Mouse (Mus musculus) skeletal muscle tissue, adult 2 months (tissue): Measurements from ENCODE around the gene Zc3h10.
"Not testable (repeated sequence)": the region's sequence is repeated elsewhere in the genome, so short reads cannot be mapped to it uniquely, and the experiment has no call there.

Source experiments
- DNase-seq: peaks from one replicate; pipeline ENCODE4 v3.0.0-alpha.2; 2012; ENCODE audit warnings: low read depth, low spot score

Gene Zc3h10

DNA sequence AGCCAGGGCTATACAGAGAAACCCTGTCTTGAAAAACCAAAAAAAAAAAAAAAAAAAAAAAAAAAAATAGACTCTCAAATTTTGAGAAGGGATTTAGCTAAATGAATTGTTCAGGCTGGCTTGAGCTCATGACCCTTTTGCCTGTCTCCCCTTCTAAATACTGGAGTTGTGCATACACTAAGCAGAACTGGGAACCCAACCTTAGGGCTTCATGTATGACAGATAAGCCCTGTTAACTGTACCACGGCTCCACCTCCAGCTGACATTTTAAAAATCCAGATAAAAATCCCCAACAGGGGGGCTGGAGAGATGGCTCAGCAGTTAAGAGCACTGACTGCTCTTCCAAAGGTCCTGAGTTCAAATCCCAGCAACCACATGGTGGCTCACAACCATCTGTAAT lies 8.0 kb upstream of the Zc3h10 start:
- DNase-seq: not testable (repeated sequence)

DNA sequence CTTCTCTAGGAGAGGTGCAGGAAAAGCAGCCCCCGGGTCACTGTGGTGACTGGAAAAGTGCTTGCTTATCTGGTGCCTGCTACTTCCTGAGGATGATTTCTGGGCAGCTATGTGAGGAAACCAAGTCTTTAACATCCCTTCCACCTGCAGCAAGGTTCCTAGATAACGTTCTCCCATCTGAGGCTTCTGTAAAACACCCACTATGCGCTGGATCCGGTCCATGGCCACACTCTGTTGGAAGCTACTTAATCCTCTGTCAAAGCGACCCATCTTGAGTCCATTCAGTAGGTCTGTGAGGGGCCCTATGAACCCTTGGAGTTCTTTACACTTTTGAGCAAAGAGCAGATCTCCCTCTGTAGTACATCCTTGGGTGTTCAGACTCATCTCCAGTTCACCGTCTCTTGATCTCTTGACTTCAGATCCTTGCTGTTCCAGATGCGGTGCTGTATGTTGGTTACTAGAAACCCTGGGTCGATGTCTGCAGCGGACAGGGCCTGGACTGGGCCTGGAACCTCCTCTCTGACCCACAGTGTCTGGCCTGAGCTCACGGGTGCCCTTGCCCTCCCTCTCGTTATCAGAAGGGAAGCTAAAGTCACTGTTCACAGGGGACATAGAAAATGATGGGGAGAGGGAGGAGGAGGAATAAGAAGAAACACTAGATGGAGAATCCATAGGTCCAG lies 2.7 kb upstream of the Zc3h10 start:
- DNase-seq: not testable (repeated sequence)

DNA sequence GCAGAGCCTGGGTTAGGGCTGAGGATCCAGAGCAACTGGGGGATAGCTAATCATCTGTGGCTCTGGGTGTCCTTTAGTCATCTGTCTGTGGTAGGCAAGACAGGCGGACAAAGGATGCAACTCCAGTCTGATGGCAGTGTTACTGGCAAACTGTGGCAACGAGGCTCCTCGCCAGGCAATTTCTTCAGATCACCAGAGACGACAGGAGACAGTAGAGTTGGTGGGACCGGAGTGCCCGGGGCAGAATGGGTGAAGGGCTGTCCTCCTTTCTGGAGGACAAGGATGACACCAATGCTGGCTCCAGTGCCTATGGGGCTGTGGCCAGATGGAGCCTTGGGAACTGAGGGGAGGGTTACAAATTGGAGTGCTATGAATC lies 2.1 kb upstream of the Zc3h10 start:
- DNase-seq: not testable (repeated sequence)

DNA sequence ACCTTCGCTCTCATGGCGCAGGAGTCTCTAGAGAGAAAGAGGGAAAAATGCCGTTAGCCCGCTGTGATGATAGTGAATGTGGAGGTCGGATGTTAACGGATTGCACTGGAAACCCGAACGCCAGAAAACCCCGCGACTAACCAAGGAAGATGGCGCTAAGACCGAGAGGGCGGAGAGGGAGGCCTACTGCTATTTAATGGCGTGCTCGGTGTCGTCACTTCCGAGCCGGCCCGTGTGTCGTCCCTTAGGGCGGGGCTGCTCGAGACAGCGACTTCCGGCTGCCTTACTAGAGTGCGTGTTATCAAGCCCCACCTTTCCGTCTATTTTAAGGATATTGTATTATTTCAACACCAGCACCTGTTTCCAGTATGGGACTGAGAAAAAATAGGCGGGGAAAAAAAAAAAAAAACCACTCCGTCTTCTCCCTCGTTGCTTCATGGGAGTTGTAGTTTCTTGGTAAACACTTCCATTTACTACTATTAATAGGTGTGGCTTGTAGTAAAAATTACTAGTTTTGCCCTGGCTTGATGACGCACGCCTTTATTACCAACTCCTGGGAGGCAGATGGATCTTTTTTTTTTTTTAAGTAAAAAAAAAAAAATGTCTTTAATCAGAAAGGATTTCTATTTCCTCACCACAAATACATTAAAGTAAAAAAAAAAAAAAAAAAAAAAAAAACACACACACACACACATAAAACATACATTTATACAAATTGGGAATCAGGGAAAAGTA lies 1.5 kb upstream of the Zc3h10 start, which contains the start of gene Rpl41:
TSS of gene Rpl41 (minus strand) at position 359 of the 735 bp plus-strand sequence.
- DNase-seq: peak; percentile 98

DNA sequence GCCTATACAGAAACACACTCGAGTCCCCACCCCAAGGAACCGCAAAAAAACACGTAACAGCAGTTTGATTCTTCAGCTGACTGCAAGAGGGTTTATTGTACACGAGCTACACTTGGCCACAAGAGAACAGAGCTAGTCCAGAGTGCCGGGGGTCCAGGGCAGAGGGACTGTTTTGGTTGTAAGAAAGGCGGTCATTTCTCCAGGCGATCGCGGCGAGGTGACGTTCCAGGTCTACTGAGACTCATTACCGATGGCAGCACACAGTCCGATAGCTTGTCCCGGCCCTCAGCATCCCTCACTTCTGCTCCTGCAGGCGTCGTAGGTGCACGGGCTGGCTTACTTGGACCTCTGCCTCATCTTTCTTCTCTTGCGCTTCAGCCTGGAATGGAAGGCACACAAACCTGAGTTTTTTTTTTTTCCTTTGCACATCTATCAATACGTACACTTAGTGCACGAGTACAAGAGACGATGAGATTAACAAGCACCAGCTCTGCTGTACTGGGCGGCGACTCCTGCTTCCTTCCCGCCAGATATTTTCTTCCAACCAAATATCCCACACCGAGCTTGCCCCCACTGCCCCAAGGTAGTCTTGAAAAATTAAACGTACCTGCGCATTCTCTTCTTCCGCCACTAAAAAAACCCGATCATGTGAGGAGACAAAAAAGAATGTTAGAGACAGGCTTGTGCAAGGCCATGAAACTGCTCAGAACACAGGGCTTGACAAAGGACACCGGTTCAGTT lies 647 bp upstream of the Zc3h10 start:
- not testable (repeated sequence) for DNase-seq

DNA sequence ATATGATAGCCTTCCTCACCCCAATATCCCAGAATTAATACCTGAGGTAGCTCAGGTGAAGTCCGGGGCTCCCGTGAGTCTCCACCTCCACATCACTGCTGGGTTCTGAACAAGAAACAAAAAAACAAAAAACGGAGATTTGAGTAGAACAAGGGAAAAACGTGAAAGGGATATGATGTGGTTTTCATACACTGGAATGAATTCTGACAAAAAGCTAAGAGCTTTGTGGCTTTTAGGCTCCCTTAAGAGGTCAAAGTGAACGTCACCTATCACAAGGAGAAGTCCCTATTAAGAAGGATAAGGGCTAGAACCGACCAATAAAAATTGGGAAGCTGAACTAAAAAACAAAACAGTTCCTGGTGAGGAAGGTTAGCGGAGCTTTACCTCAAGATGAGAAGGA lies 787 bp downstream of the Zc3h10 start:
- DNase-seq: no peak

DNA sequence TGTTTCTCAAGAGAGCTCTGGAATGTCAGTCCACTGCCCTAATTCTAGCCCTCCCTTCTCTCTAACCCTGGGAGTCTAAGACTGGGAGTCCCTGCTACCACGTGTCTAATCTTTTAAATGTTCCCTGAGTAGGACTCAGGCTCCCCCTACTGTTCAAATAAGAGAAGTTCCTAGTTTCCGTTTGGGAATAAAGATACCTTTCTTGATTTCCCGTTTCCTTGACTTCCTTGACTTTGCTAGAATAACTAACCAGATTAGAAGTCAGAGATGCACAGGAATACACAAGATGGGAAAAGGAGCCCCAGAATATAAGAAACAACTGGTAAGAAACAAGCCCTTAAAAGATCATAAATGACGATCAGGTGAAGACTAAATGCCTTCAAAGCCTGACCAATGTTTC lies 1.2 kb downstream of the Zc3h10 start:
- peak; percentile 68 for DNase-seq

DNA sequence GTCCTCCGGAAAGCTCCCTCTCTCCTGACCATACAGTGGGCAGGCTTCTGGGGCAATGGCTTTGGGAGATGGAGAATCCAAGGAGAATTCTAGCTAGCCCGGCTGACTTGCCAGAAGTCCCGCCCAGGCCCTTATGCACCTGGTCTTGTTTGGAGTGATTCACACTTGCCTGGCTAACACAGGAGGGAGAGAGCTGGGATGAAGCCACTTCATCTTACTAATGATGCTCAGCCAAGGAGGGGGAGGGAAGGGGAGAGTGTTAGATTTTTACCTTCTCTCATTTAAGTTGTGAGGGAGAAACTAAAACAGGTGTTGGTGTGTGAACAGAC lies 2.0 kb downstream of the Zc3h10 start:
- no peak for DNase-seq

DNA sequence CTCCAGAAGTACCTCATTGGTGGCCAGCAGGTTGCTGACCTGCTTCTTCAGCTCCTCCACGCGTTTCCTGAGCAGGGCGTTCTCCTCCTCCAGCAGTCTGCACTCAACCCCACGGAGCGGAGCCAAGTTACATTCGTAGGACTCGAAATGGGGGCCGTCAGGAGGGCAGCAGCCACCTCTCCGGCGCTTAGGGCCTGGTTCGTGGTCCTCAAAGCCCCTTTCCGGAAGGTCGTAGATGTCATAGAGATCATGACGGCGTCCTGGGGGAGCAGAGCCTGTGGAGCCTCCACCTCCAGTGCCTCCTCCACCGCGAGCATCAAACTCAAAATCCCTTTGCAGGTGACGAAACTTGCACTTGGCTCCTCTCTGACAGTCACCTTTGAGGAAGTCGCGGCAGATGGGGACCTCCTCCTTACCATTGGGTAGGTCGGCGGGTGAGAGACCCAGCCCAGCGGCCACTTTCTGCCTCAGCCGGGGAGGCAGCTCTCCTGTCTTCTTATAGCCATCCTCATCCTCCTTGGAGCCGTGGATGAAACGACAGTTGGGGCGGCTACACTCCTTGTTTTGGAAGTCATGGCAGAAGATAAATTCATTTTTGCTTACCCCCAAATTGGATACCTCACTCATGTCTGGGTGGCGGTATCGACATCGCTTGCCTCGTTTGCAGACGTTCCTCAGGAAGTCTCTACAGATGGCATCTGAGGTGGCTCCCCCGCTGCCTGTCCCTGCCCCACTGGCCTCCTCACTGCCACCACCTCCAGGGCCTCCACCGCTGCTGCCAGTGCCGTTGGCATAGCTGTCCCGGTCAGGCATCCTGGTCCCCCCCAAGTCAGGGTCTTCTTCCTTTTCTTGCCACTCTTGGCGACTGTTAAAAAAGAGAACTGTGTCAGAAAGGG lies 2.7 kb downstream of the Zc3h10 start:
- DNase-seq: no peak

DNA sequence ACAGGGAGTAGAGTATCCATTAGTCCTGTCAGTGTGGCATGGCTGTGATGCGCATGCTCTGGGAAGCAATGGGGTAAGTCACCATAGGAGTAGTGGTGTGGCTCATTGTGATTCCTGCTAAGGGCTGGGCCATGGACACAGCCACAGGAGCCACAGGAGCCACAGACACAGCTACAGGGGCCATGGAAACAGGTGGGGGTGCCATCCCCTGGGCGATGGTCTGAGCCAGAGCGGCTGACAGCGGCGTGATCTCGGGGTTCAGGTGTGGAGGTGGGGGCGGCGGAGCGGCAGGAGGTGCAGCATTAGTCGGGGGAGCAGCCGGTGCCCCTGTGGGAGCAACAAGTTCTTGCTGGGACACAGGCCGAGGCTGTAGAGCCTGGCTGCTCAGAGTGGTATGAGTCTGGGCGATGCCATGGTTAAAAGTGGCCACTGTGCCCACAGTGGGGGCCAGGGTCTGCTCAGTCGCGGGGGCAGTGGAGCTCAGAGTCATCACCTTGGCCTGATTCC lies 3.4 kb downstream of the Zc3h10 start:
- DNase-seq: no peak

DNA sequence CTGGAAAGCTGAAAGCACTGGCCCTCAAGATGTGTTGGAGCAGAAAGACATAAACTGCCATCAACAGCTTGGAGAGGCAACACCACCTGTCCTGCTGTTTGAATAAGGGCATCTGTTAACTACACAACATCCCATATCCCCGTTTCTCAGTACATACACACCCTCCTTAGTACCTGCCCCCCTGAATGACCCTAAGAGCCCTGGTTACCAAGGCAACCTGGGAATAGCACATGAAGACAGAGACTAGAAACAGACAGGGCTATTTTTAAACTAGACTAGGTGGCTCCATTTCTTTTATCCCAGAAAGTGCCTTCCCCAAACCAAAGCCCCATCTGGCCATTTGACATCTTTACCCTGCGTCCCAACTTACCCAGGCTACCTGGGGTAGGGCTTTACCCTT lies 4.5 kb downstream of the Zc3h10 start:
- DNase-seq: no peak

DNA sequence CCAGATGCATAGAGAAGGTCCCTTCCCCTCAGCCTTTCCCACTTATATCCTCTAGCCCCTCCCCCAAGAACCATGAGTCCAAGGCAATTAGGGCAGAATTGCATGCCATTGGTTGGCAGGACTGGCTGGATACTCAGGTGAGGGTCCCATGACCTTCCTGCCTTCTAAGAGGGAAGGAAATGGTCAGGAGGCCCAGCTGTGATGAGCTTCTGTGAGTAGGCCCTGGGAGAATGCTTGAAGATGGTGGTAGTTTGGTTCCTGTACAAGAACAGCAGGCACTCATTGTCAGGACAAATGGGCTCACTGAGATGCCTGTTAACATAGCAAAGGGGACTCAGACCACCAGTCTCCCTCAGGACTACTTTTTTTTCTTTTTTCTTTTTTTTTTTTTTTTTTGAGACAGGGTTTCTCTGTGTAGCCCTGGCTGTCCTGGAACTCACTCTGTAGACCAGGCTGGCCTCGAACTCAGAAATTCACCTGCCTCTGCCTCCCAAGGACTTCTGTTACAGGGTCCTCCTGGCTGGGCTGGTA lies 9.2 kb downstream of the Zc3h10 start:
- no peak for DNase-seq

DNA sequence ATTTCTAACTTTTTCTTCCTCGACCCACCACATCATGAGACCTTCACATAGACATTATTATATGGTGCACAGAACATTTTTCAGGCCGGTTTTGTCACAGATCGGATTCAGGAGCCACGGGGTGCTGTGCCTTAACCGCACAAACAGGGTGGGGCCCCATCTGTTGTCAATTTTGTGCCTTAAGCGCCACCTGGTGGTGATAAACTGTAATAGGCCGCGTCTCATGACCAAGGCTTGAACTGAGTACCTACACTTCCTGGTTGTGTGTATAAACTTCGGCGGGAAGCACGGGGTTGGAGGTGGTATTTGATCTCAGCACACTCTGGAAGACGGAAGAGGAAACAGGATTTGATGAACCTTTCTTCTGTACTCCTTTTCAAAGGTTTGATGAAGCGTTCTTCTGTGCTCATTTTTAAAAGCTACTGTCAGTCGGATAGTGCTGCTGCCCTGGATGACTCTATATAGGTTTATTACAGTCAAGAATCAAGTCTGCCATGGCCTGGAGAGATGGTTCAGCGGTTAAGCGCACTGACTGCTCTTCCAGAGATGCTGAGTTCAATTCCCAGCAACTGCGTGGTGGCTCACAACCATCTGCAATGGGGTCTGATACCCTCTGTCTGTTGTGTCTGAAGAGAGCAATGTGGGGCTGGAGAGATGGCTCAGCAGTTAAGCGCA lies 11.2 kb downstream of the Zc3h10 start:
- DNase-seq: peak; percentile 87

DNA sequence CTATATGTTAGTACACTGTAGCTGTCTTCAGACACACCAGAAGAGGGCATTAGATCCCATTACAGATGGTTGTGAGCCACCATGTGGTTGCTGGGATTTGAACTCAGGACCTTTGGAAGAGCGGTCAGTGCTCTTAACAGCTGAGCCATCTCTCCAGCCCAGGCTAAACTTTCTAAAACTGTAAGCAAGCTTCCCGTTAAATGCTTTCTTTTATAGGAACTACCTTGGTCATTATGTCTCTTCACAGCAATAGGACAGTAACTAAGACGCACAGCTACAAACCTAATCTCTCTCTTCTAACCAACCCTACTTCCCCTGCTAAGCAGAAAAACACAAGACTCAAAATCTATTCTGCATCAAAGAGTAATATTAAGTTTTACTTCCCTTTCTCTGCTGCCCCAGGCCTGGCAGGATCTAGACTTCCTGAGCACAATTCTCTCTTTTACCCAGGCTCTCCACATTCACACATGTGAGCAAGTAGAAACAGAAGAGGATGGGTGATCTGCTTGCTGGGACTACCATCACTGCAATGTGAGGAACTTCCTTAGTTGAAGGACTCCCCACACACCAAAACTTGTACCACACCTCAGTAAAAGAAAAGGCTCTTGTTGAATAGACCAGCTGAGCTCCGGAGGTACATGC lies 11.8 kb downstream of the Zc3h10 start:
- DNase-seq: no peak

DNA sequence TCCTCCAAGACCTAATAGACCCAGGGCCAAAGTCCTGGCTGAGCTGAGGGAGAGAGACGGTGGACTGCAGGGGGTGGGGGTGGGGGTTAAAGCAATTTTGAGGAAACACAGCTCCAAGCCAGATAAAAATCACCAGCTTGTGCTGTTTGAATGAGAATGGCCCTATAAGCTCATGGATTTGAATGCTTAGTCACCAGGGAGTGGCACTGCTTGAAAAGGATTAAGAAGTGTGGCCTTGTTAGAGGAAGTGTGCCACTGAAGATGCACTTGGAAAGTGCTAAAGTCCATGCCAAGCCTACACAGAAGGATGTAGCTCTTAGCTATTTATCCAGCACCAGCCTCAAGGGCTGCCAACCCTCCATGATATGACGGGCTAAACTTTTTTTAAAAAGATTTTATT lies 12.4 kb downstream of the Zc3h10 start:
- no peak for DNase-seq

DNA sequence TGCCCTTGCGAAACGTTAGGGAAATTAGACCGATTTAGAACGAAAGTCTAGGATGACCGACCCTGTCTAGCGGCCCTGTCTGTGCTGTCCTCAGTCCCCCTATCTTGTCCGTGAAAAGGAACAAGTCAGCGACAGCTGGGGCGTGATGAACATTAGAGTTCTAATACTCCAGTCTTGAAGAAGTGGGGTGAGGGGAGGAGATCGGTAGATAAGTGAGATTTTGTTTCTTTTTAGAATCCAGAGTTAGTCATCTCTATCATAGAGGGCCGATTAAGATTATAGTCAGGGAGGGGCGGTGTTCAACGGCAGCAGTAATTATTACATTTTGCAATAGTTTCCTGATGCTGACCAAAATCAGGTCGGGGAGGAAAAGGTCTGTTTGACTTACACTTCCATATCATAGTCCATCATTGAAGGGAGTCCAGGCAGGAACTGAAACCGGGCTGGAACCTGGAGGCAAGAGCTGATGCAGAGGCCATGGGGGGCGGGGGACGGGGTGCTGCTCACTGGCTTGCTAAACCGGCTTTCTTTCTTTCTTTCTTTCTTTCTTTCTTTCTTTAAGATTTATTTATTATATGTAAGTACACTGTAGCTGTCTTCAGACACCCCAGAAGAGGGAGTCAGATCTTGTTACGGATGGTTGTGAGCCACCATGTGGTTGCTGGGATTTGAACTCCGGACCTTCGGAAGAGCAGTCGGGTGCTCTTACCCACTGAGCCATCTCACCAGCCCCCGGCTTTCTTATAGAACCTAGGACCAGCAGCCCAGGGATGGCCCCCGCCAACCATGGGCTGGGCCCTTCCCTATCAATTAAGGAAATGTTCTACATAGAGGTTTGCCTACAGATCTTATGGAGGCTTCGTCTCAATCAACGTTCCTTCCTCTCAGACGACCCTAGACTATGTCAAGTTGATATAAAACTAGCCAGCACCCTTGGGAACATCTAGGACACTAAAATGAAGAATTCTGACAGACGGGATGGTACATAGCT lies 20.9 kb downstream of the Zc3h10 start:
- no peak for DNase-seq

DNA sequence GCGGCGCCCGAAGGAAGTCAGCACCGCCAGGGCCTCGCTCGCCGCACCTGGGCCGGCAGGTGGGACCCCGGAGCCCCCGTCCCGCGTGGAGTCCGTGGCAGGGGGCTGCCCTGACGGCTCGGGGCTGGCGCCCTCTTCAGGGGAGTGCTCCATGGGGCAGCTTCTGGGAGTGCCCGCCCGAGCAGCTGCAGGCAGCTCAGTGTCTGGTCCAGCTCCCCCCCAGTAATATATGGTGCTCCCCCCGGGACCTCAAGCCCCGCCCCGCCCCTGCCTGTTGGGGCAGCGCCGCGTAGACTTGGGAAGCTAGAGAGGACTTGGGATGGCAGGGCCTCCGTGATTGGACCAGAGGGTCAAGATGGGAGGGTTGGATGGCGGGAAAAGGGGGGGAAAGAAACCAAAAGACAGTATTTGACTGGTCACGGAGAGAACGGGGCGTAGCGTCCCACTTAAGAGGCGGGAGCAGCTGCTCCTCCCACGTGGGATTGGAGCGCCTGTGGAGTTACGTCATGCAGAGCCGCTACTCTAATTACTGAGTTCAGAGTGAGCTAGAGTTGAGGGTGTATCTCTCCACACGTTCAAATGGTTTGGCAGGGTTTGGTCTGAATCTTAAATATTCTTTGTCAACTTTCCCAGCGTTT lies 21.8 kb downstream of the Zc3h10 start, which contains the start of gene Esyt1:
TSS of gene Esyt1 (minus strand) at position 201 of the 638 bp plus-strand sequence.
- peak; percentile 100 for DNase-seq
